In genomic region chr15:25731053-25731452, GRCm38 (mm10) we compare ENCODE assay signal across 10 mouse cellular contexts.
A peak's percentile ranks its signal among the peaks of the same experiment; 100 is the strongest.
DNase-seq lines count a peak whose midpoint lies in the region; ATAC-seq and TF ChIP-seq lines count a peak whose summit lies in the region.
"Had no signal": no experiment of that assay in that cellular context is flagged by ENCODE, and none has a peak within 500 bp of the region (broad histone marks: within the 10 kb centered on the region; RNA-seq: fewer than 3 reads in every experiment).

No protein-coding gene starts in this region.

- peaks cover 24% of the 10 kb centered on the region; the same call in 1 of the 2 replicates for H3K36me3 ChIP-seq in heart, embryonic 10.5 days
- H3K36me3 ChIP-seq in E14TG2a.4 (ENCODE audit: insufficient read depth, low read length) = peaks cover 62% of the 10 kb centered on the region
- no peaks in the 10 kb centered on the region for H3K36me3 ChIP-seq in midbrain, embryonic 13.5 days

- H3K9ac ChIP-seq in midbrain, embryonic 13.5 days (replicated peaks) = no peak overlapping the region
- H3K9ac ChIP-seq: kidney, embryonic 15.5 days had no signal

- DNase-seq in heart, postnatal 4 days = peak; percentile 32
- no peak for DNase-seq in heart, embryonic 10.5 days (ENCODE audit: low spot score)
- DNase-seq in thymus, adult 18-20 months = no peak
- no peak for DNase-seq in urinary bladder, postnatal 25 days (ENCODE audit: low spot score)
- DNase-seq in layer of hippocampus, adult 9-10 months (ENCODE audit: low spot score) = no peak
- DNase-seq: cerebellum, adult 2 months had no signal

- no peaks in the 10 kb centered on the region for H3K4me1 ChIP-seq in heart, embryonic 10.5 days
- H3K4me1 ChIP-seq in E14TG2a.4 (replicated peaks; ENCODE audit: low read depth, low read length) = peaks cover 57% of the 10 kb centered on the region
- H3K4me1 ChIP-seq in cortical plate, adult 2 months (ENCODE audit: control insufficient read depth, insufficient read depth, low read length) = peaks cover 1% of the 10 kb centered on the region; the same call in 1 of the 2 replicates
- H3K4me1 ChIP-seq in midbrain, embryonic 13.5 days (replicated peaks) = no peaks in the 10 kb centered on the region; the same call in 1 of the 2 replicates
- H3K4me1 ChIP-seq: kidney, embryonic 15.5 days had no signal

- H3K4me3 ChIP-seq in heart, embryonic 10.5 days = no peak overlapping the region
- no peak overlapping the region for H3K4me3 ChIP-seq in E14TG2a.4 (replicated peaks; ENCODE audit: low read length)
- H3K4me3 ChIP-seq in cortical plate, adult 2 months (ENCODE audit: insufficient read depth, low read length) = no peak overlapping the region
- no peak overlapping the region for H3K4me3 ChIP-seq in midbrain, embryonic 13.5 days (replicated peaks)
- H3K4me3 ChIP-seq: kidney, embryonic 15.5 days had no signal

- peak; percentile 39 for TF ChIP-seq CTCF in E14TG2a.4 (conservative IDR thresholded peaks at IDR 0.05; ENCODE audit: low read length)
- peak; percentile 55 for TF ChIP-seq CTCF in cortical plate, adult 2 months (IDR thresholded peaks at IDR 0.05; ENCODE audit: extremely low read depth, insufficient read depth, low read length)

- 59% methylated on average over 9 of the region's 9 CpGs for WGBS in heart, embryonic 10.5 days
- WGBS in midbrain, embryonic 13.5 days = 25% methylated on average over 9 of the region's 9 CpGs

- no peaks in the 10 kb centered on the region for H3K27me3 ChIP-seq in heart, embryonic 10.5 days (ENCODE audit: insufficient read depth, poor library complexity, severe bottlenecking)
- H3K27me3 ChIP-seq in E14TG2a.4 (ENCODE audit: insufficient read depth, low read length) = no peaks in the 10 kb centered on the region
- H3K27me3 ChIP-seq in midbrain, embryonic 13.5 days = no peaks in the 10 kb centered on the region
- H3K27me3 ChIP-seq: kidney, embryonic 15.5 days had no signal

- no peak overlapping the region for H3K4me2 ChIP-seq in midbrain, embryonic 13.5 days (replicated peaks)
- H3K4me2 ChIP-seq: kidney, embryonic 15.5 days had no signal

- no peaks in the 10 kb centered on the region for H3K9me3 ChIP-seq in heart, embryonic 10.5 days
- H3K9me3 ChIP-seq in E14TG2a.4 (ENCODE audit: low read length) = no peaks in the 10 kb centered on the region
- H3K9me3 ChIP-seq in midbrain, embryonic 13.5 days = no peaks in the 10 kb centered on the region
- H3K9me3 ChIP-seq: kidney, embryonic 15.5 days had no signal

- no peak for TF ChIP-seq POLR2A in cortical plate, adult 2 months (IDR thresholded peaks at IDR 0.05; ENCODE audit: extremely low read depth, insufficient read depth, low read length)

- H3K27ac ChIP-seq in heart, embryonic 10.5 days = no peak overlapping the region
- no peak overlapping the region for H3K27ac ChIP-seq in cortical plate, adult 2 months (ENCODE audit: insufficient read depth, low read length)
- H3K27ac ChIP-seq in midbrain, embryonic 13.5 days = no peak overlapping the region
- H3K27ac ChIP-seq: kidney, embryonic 15.5 days had no signal

- peak; percentile 49; the same call in 1 of the 2 replicates for ATAC-seq in midbrain, embryonic 13.5 days
